Mouse (Mus musculus): ENCODE data around the gene Lypd5.
"Not testable (repeated sequence)": the region's sequence is repeated elsewhere in the genome, so short reads cannot be mapped to it uniquely, and the experiment has no call there.

Lypd5 gene

DNA sequence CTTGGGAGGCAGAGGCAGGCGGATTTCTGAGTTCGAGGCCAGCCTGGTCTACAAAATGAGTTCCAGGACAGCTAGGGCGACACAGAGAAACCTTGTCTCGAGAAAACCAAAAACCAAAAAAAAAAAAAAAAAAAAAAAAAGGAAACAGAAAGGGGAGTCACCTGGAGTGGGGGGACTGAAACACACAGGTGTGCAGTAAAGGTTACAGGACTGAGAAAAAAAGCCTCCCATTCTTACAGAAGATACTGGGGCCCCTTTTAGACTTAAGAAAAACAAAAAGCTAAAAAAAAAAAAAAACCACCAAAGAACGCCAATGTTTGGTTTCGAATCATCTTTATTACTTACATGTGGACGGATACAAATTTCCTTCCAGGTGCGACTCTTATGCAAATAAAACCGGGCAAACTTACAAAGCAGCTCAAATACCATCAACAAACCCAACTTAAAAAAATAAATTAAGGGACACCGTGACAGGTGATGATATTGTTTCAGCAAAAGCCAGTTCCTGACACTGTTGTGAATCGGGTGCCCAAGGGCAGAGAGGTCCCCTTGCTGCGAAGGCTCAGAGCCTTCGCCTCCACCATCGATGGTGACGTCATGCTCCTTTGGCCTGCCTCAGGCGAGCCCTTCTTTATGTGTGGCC, 33.9 kb downstream of the Lypd5 start:
- no peak for DNase-seq (ENCODE audit: low read depth, low spot score)

DNA sequence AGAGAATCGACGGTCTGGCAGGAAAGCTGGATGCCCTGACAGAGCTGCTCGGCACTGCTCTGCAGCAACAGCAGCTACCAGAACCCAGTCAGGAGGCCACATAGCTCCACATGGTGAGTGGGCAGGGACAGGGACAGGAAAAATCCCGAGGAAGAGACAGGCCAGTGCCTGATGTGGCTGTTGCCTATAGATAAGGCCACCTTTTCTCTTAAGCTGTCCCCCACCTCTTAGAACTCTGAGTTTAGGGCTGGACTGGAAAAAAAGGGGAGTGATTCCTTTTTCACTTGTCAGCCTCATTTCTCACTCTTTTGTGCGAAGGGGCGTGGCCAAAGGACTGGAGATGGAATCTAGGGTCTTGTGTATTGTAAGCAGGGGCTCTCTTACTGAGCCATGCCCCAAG, 35.1 kb downstream of the Lypd5 start:
- no peak for DNase-seq (ENCODE audit: low read depth, low spot score)

DNA sequence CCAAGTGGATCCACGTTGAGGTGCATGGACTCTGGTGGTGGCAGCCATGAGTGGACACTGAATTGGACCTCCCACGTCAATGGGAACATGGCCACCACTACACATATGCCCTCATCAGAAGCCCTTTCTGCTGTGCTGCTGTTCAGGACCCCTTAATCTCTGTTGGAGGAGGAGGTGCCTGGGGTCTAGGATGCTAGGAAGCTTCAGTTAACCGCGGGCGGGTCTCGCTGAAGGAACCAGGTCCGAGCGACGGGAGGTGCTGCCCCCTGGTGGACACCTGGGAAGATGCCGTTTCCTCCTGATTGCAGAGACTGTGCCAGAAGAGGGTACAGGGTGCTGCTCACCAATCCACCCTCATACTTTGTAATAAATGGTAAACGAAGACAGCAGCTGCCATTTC, 35.8 kb downstream of the Lypd5 start:
- DNase-seq (ENCODE audit: low read depth, low spot score), result peak; percentile 78

DNA sequence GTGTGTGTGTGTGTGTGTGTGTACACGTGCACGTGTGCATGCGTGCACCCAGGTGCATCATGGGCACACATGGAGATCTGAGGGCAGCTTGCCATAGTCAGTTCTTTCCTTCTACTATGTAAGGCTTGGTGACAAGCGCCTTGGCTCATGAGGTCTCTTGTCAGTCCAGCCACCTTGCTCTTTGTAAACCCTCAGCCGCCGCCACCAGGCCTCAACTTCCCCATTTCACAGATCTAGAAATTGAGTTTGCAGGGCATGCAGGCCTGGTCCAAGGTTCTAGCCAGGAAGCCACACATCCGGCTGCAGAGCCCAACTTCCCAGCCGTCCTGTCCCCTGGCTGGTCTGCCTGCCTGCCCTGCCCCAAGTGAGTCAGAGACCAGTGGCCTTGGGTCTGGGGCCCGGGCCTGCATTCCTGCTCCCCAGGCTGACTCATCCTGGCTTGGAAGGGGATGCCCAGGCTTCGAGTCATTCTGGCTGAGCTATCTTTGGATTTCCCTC, 38.1 kb downstream of the Lypd5 start:
- DNase-seq (ENCODE audit: low read depth, low spot score), result no peak

DNA sequence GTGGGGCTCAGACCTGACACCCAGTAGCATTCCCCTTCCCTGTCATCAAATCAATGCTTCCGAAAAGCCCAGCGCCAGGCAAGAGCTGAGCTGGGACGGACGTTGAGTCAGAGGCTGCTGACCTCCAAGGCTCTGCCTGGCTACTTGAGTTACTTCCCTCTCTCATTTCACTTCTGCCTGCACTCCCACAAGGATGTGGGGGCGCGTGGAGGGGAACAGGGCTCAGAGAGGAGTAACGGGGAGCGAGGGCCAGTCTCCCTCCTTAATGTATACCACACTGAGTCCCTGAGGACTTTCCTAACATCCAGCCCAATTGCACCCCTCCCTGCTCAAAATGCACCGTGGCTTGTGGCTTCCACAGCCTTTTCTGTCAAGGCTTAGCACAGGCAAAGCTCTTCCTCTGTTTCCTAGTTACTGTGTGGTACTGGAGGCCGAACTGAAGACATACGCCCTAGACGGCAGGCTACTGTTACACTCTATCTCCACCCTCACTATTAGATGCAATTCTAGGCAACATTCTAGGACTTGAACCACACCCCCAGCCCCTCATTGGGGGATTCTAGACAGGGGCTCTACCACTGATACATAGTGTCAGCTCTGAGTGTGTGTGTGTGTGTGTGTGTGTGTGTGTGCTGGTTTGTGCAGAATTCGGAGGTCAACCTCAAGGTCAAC, 40.7 kb downstream of the Lypd5 start:
- no peak for DNase-seq (ENCODE audit: low read depth, low spot score)

DNA sequence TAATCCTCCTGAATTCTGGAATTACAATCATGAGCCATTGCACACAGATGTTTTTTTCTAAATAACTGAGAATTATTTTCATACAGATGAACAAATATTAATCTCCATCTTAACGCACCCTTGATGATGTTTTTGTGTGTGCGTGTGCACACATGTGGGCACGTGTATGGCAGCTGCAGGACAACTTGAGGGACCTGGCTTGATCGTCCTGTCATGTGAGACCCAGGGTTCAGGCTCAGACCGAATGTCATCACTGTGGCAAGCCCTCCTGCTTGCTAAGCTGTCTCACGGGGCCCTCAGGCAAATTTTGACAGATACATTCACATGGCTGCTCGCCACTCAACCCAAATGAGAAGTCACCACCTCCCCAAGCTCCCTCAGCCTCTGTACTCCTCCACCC, 41.5 kb downstream of the Lypd5 start:
- no peak for DNase-seq (ENCODE audit: low read depth, low spot score)

DNA sequence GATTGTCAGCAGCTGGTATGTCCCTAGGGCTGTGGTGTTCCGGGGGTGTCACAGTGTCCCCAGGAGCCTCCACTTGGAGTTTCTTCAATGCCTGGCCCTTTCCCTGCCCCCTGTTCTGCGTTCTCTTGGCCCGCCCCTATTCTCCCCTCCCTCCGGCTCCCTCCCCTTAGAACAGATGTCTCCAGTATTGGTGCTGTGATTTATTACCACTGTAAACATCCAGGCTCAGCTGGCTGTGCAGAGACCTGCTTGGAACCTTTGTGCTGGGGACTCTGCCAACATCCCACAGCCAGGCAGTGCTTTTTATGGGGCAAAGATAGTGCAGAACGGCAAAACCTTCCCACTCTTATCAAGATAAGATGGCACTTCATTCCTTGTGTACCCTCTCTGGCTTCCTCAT, 42.1 kb downstream of the Lypd5 start:
- peak; percentile 85 for DNase-seq (ENCODE audit: low read depth, low spot score)

DNA sequence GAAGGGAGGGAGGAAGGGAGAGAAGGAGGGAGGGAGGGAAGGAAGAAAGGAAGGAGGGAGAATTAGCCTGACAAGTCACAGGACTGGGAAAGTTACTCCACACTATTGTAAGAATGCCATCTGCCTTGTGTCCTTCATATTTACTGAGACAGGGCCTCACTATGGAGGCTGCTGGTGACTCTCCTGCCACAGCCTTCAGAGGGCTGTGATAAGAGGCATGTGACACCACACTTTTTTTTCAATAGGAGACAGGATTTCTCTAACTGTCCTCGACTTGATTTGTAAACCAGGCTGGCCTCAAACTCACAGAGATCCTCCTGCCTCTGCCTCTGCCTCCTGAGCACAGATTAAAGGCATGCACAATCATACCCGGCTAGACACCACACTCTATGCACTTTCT, 42.7 kb downstream of the Lypd5 start:
- no peak for DNase-seq (ENCODE audit: low read depth, low spot score)

DNA sequence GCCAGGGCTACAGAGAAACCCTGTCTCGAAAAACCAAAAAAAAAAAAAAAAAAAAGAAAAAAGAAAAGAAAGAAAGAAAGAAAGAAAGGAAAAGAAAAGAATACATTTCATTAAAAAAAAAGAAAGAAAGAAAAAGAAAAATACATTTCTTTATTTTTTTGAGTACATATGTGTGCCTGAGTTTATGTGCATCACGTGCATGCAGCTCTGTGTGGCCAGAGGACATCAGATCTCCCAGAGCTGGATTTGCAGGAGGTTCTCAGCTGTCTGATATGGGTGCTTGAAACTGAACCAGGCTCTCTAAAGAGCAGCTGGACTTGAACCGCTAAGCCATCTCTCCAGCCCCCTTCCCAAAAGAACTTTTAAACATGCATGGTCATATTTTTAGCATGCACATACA, 45.1 kb downstream of the Lypd5 start:
- no peak for DNase-seq (ENCODE audit: low read depth, low spot score)

DNA sequence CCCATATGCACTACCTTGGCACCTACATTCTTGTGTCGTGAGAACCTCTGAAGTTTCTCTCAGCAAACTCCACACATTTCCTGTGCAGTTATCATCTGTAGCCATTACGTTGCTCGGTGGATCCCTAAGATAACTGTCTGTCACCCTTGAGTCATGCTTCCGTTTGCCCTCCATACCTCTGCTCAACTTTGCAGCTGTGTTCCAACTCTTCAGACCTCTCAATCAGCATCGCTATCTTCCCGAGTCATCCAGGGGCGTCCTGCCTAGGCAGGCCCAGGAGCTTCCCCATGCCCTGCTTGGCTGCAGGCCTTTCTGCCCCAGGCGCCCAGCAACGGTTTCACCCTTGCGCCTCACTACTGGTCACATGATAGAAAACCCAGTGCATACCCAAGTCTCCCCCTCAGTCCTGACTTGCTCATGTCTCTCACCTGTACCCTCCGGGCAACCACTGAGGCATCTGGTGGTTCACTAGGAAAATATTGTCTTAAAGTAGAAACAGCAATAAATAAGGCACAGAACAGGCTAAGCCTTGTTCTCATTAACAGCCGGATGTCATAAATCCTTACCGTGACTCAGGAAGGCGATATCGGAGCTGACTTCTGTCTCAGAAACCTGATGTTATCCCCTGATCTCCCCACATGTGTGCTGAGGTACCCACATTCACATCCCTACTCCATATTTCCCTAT, 45.6 kb downstream of the Lypd5 start:
- DNase-seq (ENCODE audit: low read depth, low spot score), result no peak

DNA sequence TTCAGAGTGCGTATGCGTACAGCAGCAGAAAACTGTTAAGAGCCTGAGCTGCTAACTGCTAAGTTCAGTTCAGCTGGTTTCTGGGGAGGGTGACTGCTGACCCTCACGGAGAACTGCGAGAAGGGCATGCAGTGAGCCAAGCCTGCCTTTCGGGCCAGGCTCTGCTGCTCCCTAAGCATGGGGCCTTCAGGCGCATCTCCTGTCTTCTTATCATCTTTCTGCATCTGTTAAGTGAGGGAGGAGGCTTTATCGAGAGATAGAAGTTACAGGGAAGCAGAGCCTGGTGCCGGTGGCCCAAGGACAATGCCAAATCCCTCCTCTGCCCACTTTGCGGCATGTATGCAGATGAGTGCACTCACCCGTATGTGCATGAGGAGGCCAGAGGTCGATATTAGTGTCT, 47.8 kb downstream of the Lypd5 start:
- no peak for DNase-seq (ENCODE audit: low read depth, low spot score)

DNA sequence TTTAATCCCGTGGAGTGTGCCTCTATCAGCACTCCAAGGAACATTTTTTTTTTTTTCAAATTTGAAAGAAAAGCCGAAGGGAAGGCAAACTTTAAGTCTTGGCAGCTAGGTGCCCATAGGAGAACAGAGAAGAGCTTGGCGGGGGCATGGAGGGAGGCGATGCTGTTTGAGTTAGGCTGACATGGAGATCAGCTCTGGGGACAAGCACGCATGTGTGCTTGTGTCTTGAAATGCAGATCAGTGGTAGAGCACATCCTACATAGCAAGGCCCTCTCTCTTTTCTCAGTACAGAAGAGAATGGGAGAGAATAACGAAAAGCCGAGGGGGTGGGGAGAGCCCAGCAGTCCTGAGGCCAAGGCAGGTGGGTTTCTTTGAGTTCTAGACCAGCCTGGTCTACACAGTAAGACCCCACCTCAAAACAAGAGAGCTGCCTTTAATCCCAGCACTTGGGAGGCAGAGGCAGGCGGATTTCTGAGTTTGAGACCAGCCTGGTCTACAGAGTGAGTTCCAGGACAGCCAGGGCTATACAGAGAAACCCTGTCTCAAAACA, 49.4 kb downstream of the Lypd5 start:
- DNase-seq (ENCODE audit: low read depth, low spot score), result no peak

DNA sequence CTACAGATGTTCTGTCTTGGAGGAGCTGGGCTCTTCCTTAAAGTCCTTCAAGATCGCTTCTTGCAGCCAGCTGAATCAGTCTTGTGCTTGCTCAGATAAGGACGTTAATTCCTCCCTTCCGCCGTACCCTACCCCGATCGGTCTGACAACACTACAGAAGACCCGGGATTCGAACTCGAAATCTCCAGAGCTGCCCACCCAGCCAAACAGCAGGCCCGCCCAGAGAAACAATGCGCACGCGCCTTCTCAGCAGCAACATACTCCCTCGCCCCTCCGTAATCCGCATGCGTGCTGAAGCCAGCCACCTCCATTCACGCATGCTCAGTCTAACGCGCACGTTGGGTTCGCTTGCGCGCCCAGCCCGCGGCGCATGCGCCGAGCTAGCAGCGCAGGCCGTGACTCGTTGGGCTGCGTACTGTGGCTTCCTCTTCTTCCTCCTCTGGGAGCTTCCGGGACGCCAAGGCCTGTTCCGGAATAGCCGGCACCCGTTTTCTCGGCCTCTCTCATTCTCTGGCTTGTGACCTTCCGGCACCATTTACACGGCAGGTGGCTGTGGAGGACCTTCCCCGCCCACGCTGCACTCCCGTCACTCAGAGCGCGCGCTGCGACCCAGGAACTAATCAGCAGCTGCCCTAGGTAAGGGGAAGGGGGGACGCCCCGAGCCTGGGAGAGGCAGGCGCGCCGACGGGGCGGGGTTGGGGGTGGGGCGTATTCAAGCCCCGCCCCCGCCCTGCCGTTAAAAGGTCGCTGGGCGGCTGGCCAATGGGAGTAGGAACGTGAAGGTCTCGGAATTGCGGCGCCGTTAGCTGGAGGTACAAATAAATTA, 50.5 kb downstream of the Lypd5 start, which contains the start of gene Smg9:
Smg9 (plus strand) TSS at position 364 of the 826 bp plus-strand sequence.
- peak; percentile 100 for DNase-seq (ENCODE audit: low read depth, low spot score)

DNA sequence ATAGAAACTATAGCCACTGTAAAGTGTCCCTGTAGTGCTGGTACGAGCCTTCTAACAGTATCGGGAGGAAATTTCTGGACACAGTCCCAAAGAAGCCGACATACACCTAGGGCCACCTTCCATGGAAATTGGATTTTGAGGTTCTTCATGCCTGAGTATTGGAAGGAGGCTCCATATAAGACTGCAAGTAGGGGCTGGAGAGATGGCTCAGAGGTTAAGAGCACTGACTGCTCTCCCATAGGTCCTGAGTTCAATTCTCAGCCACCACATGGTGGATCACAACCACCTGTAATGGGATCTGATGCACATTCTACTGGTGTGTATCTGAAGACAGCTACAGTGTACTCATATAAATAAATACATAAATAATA, 51.1 kb downstream of the Lypd5 start:
- DNase-seq (ENCODE audit: low read depth, low spot score), result no peak

DNA sequence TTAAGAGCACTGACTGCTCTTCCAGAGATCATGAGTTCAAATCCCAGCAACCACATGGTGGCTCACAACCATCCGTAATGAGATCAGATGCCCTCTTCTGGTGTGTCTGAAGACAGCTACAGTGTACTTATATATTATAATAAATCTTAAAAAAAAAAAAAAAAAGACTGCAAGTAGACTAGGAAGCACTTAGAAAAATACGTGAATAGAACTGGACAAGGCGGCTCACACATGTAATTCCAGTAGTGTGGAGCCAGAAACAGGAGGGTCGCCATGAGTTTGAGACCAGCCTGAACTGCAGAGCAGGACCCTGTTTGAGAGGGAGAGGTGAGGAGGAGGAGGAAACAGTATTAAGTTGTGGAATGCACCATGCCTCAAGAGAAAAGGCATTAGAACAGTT, 51.5 kb downstream of the Lypd5 start:
- DNase-seq (ENCODE audit: low read depth, low spot score), result not testable (repeated sequence)

DNA sequence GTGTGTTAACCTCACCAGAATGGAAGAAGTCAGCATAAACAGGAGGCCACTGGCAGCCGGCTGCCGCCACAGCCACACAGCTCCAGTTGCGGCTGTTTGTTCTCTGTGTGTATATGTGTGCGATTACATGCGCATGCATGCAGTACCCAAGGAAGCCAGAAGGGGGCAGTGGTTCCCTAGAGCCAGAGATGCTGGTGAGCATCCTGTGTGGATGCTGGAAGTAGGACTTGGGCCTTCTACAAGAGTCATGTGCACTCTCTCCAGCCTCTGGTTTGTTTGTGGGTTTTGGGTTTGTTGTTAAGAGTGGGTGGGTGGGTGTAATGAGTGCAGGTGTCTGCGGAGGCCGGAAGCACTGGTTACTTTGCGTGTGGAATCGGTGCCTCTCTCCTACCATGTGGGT, 53.9 kb downstream of the Lypd5 start:
- DNase-seq (ENCODE audit: low read depth, low spot score), result no peak
